9 mouse cellular contexts compared by ENCODE assay signal in the genomic region with DNA sequence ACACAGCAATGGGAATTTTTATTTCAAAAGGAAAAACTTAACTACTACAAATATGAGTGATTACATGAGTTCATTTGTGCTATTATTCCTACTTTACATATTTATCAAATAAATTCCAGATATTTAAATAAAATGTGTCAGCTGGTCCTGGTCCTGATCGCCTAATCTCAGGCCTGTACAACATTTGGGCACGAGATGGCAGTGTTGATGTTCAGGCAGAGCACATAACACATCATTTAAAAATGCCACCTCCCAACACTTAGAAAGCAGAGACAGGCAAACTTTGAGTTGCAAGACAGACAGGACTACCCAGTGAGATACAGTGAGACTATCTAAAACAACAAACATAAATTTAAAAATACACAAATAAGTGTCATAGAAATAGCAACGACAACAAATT. TPM values are rescaled to one million over a fixed set of nuclear protein-coding genes. Genes with fewer than 3 reads are reported as not detected.
DNase-seq lines count a peak whose midpoint lies in the region; ATAC-seq and TF ChIP-seq lines count a peak whose summit lies in the region.
"Had no signal": no experiment of that assay in that cellular context is flagged by ENCODE, and none has a peak within 500 bp of the region (broad histone marks: within the 10 kb centered on the region; RNA-seq: fewer than 3 reads in every experiment).

No protein-coding gene starts in this region.

- peak; percentile 19; the same call in 1 of the 2 replicates for TF ChIP-seq CTCF in small intestine, adult 2 months (IDR thresholded peaks at IDR 0.05; ENCODE audit: extremely low read depth, insufficient read length, insufficient replicate concordance, low read depth, low read length)

- no peak for ATAC-seq in hindbrain, embryonic 11.5 days (ENCODE audit: low FRiP score)
- no peak for ATAC-seq in hindbrain, embryonic 16.5 days
- ATAC-seq in midbrain, embryonic 14.5 days (ENCODE audit: low FRiP score, low TSS enrichment) = no peak

- no peak for TF ChIP-seq POLR2A in small intestine, adult 2 months (IDR thresholded peaks at IDR 0.05; ENCODE audit: low read depth, low read length)

- no peak overlapping the region for H3K4me3 ChIP-seq in hindbrain, embryonic 11.5 days (ENCODE audit: low read depth, low read length)
- H3K4me3 ChIP-seq in hindbrain, embryonic 16.5 days (ENCODE audit: low read length) = no peak overlapping the region
- no peak overlapping the region for H3K4me3 ChIP-seq in midbrain, embryonic 14.5 days (replicated peaks; ENCODE audit: low read depth, low read length)
- H3K4me3 ChIP-seq in midbrain, embryonic 10.5 days = no peak overlapping the region
- H3K4me3 ChIP-seq in small intestine, adult 2 months (ENCODE audit: low read depth, low read length) = no peak overlapping the region

- DNase-seq in hindbrain, embryonic 11.5 days (ENCODE audit: low spot score) = peak; percentile 32
- peak; percentile 60 for DNase-seq in midbrain, embryonic 14.5 days
- DNase-seq in midbrain, embryonic 10.5 days (ENCODE audit: low spot score) = no peak
- peak; percentile 48 for DNase-seq in ZHBTc4 (ENCODE audit: low read depth, low spot score)
- no peak for DNase-seq in gastrocnemius, adult 8-10 months (ENCODE audit: low spot score in 2 of 2)
- DNase-seq in cerebellum, adult 8-10 months = no peak
- DNase-seq: gastrocnemius, postnatal 10 days had no signal

- H3K36me3 ChIP-seq in hindbrain, embryonic 11.5 days (ENCODE audit: control insufficient read depth, insufficient read depth, low read length) = no peaks in the 10 kb centered on the region
- no peaks in the 10 kb centered on the region for H3K36me3 ChIP-seq in hindbrain, embryonic 16.5 days (ENCODE audit: control insufficient read depth, insufficient read depth, low read length)
- no peaks in the 10 kb centered on the region for H3K36me3 ChIP-seq in midbrain, embryonic 14.5 days (ENCODE audit: control insufficient read depth, insufficient read depth, low read length)
- no peaks in the 10 kb centered on the region for H3K36me3 ChIP-seq in midbrain, embryonic 10.5 days
- no peaks in the 10 kb centered on the region for H3K36me3 ChIP-seq in small intestine, adult 2 months (ENCODE audit: control insufficient read depth, insufficient read depth, low read length)

- WGBS in hindbrain, embryonic 11.5 days = 44% methylated on average over 3 of the region's 3 CpGs
- 53% methylated on average over 3 of the region's 3 CpGs for WGBS in hindbrain, embryonic 16.5 days
- 53% methylated on average over 3 of the region's 3 CpGs for WGBS in midbrain, embryonic 14.5 days
- WGBS in midbrain, embryonic 10.5 days = 64% methylated on average over 3 of the region's 3 CpGs
- WGBS in small intestine, adult 2 months = 32% methylated on average over 3 of the region's 3 CpGs

- no peak overlapping the region for H3K27ac ChIP-seq in hindbrain, embryonic 11.5 days (ENCODE audit: low read depth, low read length)
- H3K27ac ChIP-seq in hindbrain, embryonic 16.5 days (ENCODE audit: low read depth, low read length) = no peak overlapping the region
- H3K27ac ChIP-seq in midbrain, embryonic 14.5 days (replicated peaks; ENCODE audit: low read depth, low read length) = no peak overlapping the region
- no peak overlapping the region for H3K27ac ChIP-seq in midbrain, embryonic 10.5 days (replicated peaks)
- no peak overlapping the region for H3K27ac ChIP-seq in small intestine, adult 2 months (ENCODE audit: insufficient read depth, low read depth, low read length)

- no peaks in the 10 kb centered on the region for H3K27me3 ChIP-seq in hindbrain, embryonic 11.5 days (ENCODE audit: control insufficient read depth, insufficient read depth, low read length)
- no peaks in the 10 kb centered on the region for H3K27me3 ChIP-seq in hindbrain, embryonic 16.5 days (replicated peaks; ENCODE audit: control insufficient read depth, insufficient read depth, low read length)
- H3K27me3 ChIP-seq in midbrain, embryonic 14.5 days (ENCODE audit: control insufficient read depth, insufficient read depth, low read length) = no peaks in the 10 kb centered on the region
- no peaks in the 10 kb centered on the region for H3K27me3 ChIP-seq in midbrain, embryonic 10.5 days (ENCODE audit: low read depth, poor library complexity, severe bottlenecking)
- no peaks in the 10 kb centered on the region for H3K27me3 ChIP-seq in small intestine, adult 2 months (ENCODE audit: control insufficient read depth, insufficient read depth, low read length)

- no peak overlapping the region for H3K9ac ChIP-seq in hindbrain, embryonic 11.5 days (ENCODE audit: low read depth, low read length)
- no peak overlapping the region for H3K9ac ChIP-seq in hindbrain, embryonic 16.5 days (ENCODE audit: low read depth, low read length)
- no peak overlapping the region for H3K9ac ChIP-seq in midbrain, embryonic 14.5 days (replicated peaks; ENCODE audit: low read length)

- no peaks in the 10 kb centered on the region for H3K9me3 ChIP-seq in hindbrain, embryonic 11.5 days (ENCODE audit: control insufficient read depth, low read length)
- H3K9me3 ChIP-seq in hindbrain, embryonic 16.5 days (ENCODE audit: control insufficient read depth, low read length) = no peaks in the 10 kb centered on the region
- no peaks in the 10 kb centered on the region for H3K9me3 ChIP-seq in midbrain, embryonic 14.5 days (ENCODE audit: control insufficient read depth, low read length)
- H3K9me3 ChIP-seq in midbrain, embryonic 10.5 days (replicated peaks) = no peaks in the 10 kb centered on the region

- H3K4me2 ChIP-seq in hindbrain, embryonic 11.5 days (replicated peaks; ENCODE audit: low read depth, low read length) = no peak overlapping the region
- no peak overlapping the region for H3K4me2 ChIP-seq in hindbrain, embryonic 16.5 days (ENCODE audit: low read length)
- no peak overlapping the region for H3K4me2 ChIP-seq in midbrain, embryonic 14.5 days (ENCODE audit: low read length)

- H3K4me1 ChIP-seq in hindbrain, embryonic 11.5 days (replicated peaks; ENCODE audit: control insufficient read depth, insufficient read depth, low read length) = no peaks in the 10 kb centered on the region
- peaks cover 12% of the 10 kb centered on the region for H3K4me1 ChIP-seq in hindbrain, embryonic 16.5 days (ENCODE audit: control insufficient read depth, insufficient read depth, low read depth, low read length)
- peaks cover 13% of the 10 kb centered on the region for H3K4me1 ChIP-seq in midbrain, embryonic 14.5 days (ENCODE audit: control insufficient read depth, insufficient read depth, low read length)
- peaks cover 24% of the 10 kb centered on the region for H3K4me1 ChIP-seq in midbrain, embryonic 10.5 days
- no peaks in the 10 kb centered on the region for H3K4me1 ChIP-seq in small intestine, adult 2 months (ENCODE audit: control insufficient read depth, insufficient read depth, insufficient read length, low read length)

RNA-seq across cellular contexts. Expression of gene Psph, which starts 5.0 kb away (rescaled TPM):
- polyA plus RNA-seq in hindbrain, embryonic 11.5 days (2014; fragmentation: Nextera tagmentation; extraction: Ambion mirVana) = 39.8 and 40.0 TPM in 2 replicates
- polyA plus RNA-seq in hindbrain, embryonic 16.5 days (2015; fragmentation: Nextera tagmentation; extraction: Ambion mirVana) = 35.2 and 42.4 TPM in 2 replicates
- polyA plus RNA-seq in midbrain, embryonic 14.5 days (2014; fragmentation: Nextera tagmentation; extraction: Ambion mirVana) = 34.0 and 36.2 TPM in 2 replicates
- 39.7 and 45.4 TPM in 2 replicates for polyA plus RNA-seq in midbrain, embryonic 10.5 days (2016; fragmentation: Nextera tagmentation; extraction: Ambion mirVana)
- 4.2 and 10.2 TPM in 2 replicates for polyA plus RNA-seq in small intestine, adult 2 months (2012; rRNA removed)
- total RNA-seq in gastrocnemius, adult 8-10 months (2022) = 10 to 100 TPM; 11.6 to 15.4 (median 14.8) TPM

RNA-seq across cellular contexts. Expression of gene Nipsnap2, which starts 57.3 kb away (rescaled TPM):
- polyA plus RNA-seq in hindbrain, embryonic 11.5 days (2014; fragmentation: Nextera tagmentation; extraction: Ambion mirVana) = 82.1 and 85.7 TPM in 2 replicates
- 96.4 and 98.7 TPM in 2 replicates for polyA plus RNA-seq in hindbrain, embryonic 16.5 days (2015; fragmentation: Nextera tagmentation; extraction: Ambion mirVana)
- polyA plus RNA-seq in midbrain, embryonic 14.5 days (2014; fragmentation: Nextera tagmentation; extraction: Ambion mirVana) = 80.4 and 88.3 TPM in 2 replicates
- 76.3 and 86.3 TPM in 2 replicates for polyA plus RNA-seq in midbrain, embryonic 10.5 days (2016; fragmentation: Nextera tagmentation; extraction: Ambion mirVana)
- 10.3 and 14.9 TPM in 2 replicates for polyA plus RNA-seq in small intestine, adult 2 months (2012; rRNA removed)
- total RNA-seq in gastrocnemius, adult 8-10 months (2022) = 100 to 1,000 TPM; 494 to 562 (median 513) TPM

Comparison
In these comparisons a context has a peak if more than half of its experiments do, and no peak if none do; other contexts are left out.
1. DNase-seq: peak in hindbrain, embryonic 11.5 days (single experiment), midbrain, embryonic 14.5 days (single experiment) and ZHBTc4 (single experiment); none in midbrain, embryonic 10.5 days (single experiment), gastrocnemius, adult 8-10 months (0 of 2) and cerebellum, adult 8-10 months (single experiment).